Mouse (Mus musculus): Measurements from ENCODE around the gene Zfp335.

The Zfp335 gene

GRCm38 (mm10) chr2:164891908-164892695 lies 19.5 kb downstream of the Zfp335 start:
- TF ChIP-seq GATA4 (IDR thresholded peaks at IDR 0.05; ENCODE audit: insufficient replicate concordance, low read length) = no peak

- TF ChIP-seq GATA4 (IDR thresholded peaks at IDR 0.05; ENCODE audit: insufficient replicate concordance, low read length) = no peak
Measured at GRCm38 (mm10) chr2:164891056-164891834, 20.3 kb downstream of the Zfp335 start.

GRCm38 (mm10) chr2:164890411-164891049 lies 21.0 kb downstream of the Zfp335 start:
- no peak for TF ChIP-seq GATA4 (IDR thresholded peaks at IDR 0.05; ENCODE audit: insufficient replicate concordance, low read length)

GRCm38 (mm10) chr2:164889960-164890359 lies 21.6 kb downstream of the Zfp335 start:
- no peak for TF ChIP-seq GATA4 (IDR thresholded peaks at IDR 0.05; ENCODE audit: insufficient replicate concordance, low read length)

- TF ChIP-seq GATA4 (IDR thresholded peaks at IDR 0.05; ENCODE audit: insufficient replicate concordance, low read length) = no peak
Measured at GRCm38 (mm10) chr2:164888996-164889395, 22.6 kb downstream of the Zfp335 start.

- TF ChIP-seq GATA4 (IDR thresholded peaks at IDR 0.05; ENCODE audit: insufficient replicate concordance, low read length) = no peak
Measured at GRCm38 (mm10) chr2:164886617-164887016, 24.9 kb downstream of the Zfp335 start.

GRCm38 (mm10) chr2:164885788-164886187 lies 25.8 kb downstream of the Zfp335 start:
- TF ChIP-seq GATA4 (IDR thresholded peaks at IDR 0.05; ENCODE audit: insufficient replicate concordance, low read length) = no peak

- TF ChIP-seq GATA4 (IDR thresholded peaks at IDR 0.05; ENCODE audit: insufficient replicate concordance, low read length) = no peak
Measured at GRCm38 (mm10) chr2:164882619-164883018, 28.9 kb downstream of the Zfp335 start.

GRCm38 (mm10) chr2:164879568-164880277 lies 31.8 kb downstream of the Zfp335 start:
- no peak; the same call in 1 of the 2 replicates for TF ChIP-seq GATA4 (IDR thresholded peaks at IDR 0.05; ENCODE audit: insufficient replicate concordance, low read length)

- TF ChIP-seq GATA4 (IDR thresholded peaks at IDR 0.05; ENCODE audit: insufficient replicate concordance, low read length) = no peak
Measured at GRCm38 (mm10) chr2:164879228-164879567, 32.4 kb downstream of the Zfp335 start, which contains the start of gene Pcif1. TSS of gene Pcif1 (plus strand) at chr2:164879304.

GRCm38 (mm10) chr2:164878509-164879227 lies 32.9 kb downstream of the Zfp335 start:
- no peak for TF ChIP-seq GATA4 (IDR thresholded peaks at IDR 0.05; ENCODE audit: insufficient replicate concordance, low read length)

- TF ChIP-seq GATA4 (IDR thresholded peaks at IDR 0.05; ENCODE audit: insufficient replicate concordance, low read length) = no peak
Measured at GRCm38 (mm10) chr2:164874239-164874769, 37.3 kb downstream of the Zfp335 start.

- no peak for TF ChIP-seq GATA4 (IDR thresholded peaks at IDR 0.05; ENCODE audit: insufficient replicate concordance, low read length)
Measured at GRCm38 (mm10) chr2:164873621-164874020, 37.9 kb downstream of the Zfp335 start.

- no peak for TF ChIP-seq GATA4 (IDR thresholded peaks at IDR 0.05; ENCODE audit: insufficient replicate concordance, low read length)
Measured at GRCm38 (mm10) chr2:164871602-164872303, 39.8 kb downstream of the Zfp335 start.
